Mouse (Mus musculus): ENCODE data around the gene Rnf217.

The Rnf217 gene

GRCm38 (mm10) chr10:31609066-31609961 lies at the start of gene Rnf217:
Gene Rnf217 (minus strand): TSS chr10:31609184.
- DNase-seq (ENCODE audit: low spot score), result peak; percentile 61

GRCm38 (mm10) chr10:31647270-31647669 lies 38.3 kb upstream of the Rnf217 start:
- no peak for DNase-seq (ENCODE audit: low spot score)

- DNase-seq (ENCODE audit: low spot score), result no peak
Observed at GRCm38 (mm10) chr10:31646083-31646482, 37.1 kb upstream of the Rnf217 start.

- no peak for DNase-seq (ENCODE audit: low spot score)
Observed at GRCm38 (mm10) chr10:31635098-31635497, 26.1 kb upstream of the Rnf217 start.

DNA sequence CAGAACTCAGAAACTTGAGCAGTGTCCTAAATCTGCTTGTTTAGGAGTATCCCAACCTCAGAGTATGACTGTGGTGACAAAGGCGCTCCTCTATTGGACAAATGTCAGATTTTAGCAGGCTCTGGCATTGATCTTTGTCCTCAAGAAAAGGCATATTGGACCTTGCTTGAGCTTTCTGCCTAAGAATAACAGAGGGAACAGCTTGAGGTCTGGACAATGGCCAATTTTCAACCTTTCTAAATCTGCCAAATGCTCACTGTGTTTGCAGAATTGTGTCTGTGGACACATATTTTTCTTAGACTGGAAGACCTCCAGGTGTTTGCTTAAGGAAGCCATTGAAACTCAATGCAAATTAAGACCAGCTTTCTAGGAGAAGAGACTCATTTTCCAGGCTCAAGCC lies 23.0 kb upstream of the Rnf217 start:
- DNase-seq (ENCODE audit: low spot score), result no peak

GRCm38 (mm10) chr10:31615355-31615754 lies 6.4 kb upstream of the Rnf217 start:
- no peak for DNase-seq (ENCODE audit: low spot score)

DNA sequence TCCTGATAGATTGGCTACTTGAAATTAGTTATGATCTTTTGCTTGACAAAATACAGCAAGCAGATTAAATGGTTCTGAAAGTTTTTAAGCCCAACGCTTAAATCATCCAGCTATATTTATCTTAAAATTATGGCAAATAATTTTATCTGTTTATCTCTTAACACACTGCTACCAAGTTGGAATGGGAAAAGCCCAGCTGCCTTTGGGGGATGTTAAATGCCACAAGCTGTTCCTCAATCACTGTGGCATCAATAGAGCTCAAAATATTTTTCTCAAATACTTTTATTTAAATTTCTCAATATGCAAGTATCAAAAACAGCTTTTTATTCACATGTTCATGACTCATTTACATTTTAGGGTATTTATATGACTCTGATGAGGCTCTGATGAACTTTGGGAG lies 5.1 kb upstream of the Rnf217 start:
- DNase-seq (ENCODE audit: low spot score), result no peak

DNA sequence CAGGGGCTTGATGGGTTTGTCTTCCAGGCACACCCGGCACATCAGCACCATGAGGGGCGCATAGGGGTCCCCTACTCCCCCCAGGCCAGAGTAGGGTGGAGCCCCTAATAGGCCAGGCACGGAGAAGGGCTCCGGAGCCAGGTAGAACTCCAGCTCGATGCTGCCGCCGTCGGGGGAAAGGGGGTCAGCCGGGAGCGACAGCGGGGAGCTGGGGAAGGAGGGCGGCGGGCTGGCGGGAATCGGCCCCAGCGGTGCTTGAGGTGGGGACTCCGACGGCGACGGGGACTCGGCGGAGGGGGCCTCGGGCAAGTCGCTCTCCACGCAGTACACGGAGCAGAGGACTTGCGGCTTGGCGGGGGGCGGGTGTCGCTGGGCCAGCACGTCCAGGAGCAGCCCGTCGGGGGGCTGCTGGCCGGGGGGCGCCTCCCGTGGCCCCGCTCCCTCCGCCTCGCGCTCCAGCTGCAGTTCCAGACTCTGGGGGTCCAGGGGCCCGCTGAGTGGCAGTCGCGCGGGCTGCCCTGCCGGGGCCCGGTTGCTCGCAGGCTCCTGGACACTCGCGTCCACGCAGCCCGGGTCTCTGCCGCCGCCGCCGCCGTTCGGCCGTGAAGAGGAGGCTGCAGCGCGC lies 431 bp downstream of the Rnf217 start:
- DNase-seq (ENCODE audit: low spot score), result no peak

GRCm38 (mm10) chr10:31606981-31607867 lies 1.8 kb downstream of the Rnf217 start:
- DNase-seq (ENCODE audit: low spot score), result no peak

DNA sequence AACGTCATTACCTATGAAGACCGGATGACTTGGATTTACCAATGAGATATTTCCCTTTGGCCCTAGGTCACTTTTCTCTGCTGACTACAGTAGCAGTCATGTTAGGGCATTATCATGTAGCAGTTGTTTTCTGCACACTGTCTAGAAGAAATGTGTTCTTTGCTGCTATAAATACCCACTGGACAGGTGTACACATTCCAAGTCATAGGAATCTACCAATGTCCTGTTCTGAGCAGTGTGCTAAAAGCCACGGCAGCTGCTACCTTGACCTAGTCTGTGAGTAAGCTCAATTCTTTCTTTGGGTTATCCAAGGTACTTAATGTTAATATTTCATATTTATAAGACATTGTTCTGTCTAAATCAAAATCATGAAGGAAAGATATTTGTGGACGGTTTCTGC lies 5.1 kb downstream of the Rnf217 start:
- DNase-seq (ENCODE audit: low spot score), result no peak

DNA sequence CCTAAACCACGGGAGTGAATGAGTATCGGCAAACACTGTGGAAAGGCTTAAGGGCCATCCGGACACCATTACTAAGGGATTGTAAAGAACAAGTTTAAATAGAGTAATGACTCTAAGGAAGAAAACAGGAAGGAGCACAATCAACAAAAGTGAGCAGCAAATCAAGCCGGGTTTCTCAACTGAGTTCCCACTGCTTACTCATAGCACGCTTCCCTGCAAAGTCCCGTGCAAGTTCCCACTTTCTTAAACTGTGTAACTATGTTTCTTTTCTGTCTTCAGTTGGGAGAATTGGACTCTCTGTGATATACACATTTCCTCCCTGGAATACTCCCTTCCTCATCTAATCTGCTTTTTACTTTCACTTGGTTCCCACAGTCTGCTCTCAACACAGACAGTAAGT lies 8.9 kb downstream of the Rnf217 start:
- no peak for DNase-seq (ENCODE audit: low spot score)

- DNase-seq (ENCODE audit: low spot score), result no peak
Observed at GRCm38 (mm10) chr10:31597886-31598285, 11.1 kb downstream of the Rnf217 start.

DNA sequence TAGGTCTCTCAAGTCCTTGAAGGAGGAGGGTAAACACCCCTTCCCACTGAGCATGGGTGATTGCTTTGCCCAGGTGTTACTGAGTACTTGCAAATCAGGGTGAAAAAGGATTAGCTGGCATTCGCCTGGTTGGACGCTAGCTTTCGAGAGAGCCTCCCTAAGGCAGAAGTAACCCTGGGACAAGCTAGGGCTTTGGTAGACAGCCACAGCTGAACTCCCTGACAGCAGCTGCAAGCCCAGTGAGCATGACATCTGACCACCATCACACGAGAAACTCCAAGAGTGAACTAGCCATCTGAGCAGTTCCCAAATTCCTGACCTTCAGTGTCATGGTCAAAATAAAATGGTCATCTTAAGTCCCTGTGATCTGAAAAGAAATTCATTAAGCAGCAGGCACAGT lies 12.2 kb downstream of the Rnf217 start:
- DNase-seq (ENCODE audit: low spot score), result no peak

GRCm38 (mm10) chr10:31595326-31595725 lies 13.7 kb downstream of the Rnf217 start:
- no peak for DNase-seq (ENCODE audit: low spot score)

GRCm38 (mm10) chr10:31592741-31593524 lies 16.1 kb downstream of the Rnf217 start:
- DNase-seq (ENCODE audit: low spot score), result no peak

- no peak for DNase-seq (ENCODE audit: low spot score)
Observed at GRCm38 (mm10) chr10:31592095-31592740, 16.8 kb downstream of the Rnf217 start.

- DNase-seq (ENCODE audit: low spot score), result no peak
Observed at GRCm38 (mm10) chr10:31580722-31581121, 28.3 kb downstream of the Rnf217 start.

GRCm38 (mm10) chr10:31580073-31580472 lies 28.9 kb downstream of the Rnf217 start:
- no peak for DNase-seq (ENCODE audit: low spot score)

GRCm38 (mm10) chr10:31573267-31573666 lies 35.7 kb downstream of the Rnf217 start:
- DNase-seq (ENCODE audit: low spot score), result no peak

GRCm38 (mm10) chr10:31557311-31557710 lies 51.7 kb downstream of the Rnf217 start:
- no peak for DNase-seq (ENCODE audit: low spot score)

GRCm38 (mm10) chr10:31555433-31555960 lies 53.5 kb downstream of the Rnf217 start:
- DNase-seq (ENCODE audit: low spot score), result no peak

Data from ovary, postnatal 14 days (tissue).